Mouse (Mus musculus): Measurements from ENCODE around the gene Hkdc1. TPM values are rescaled to one million over a fixed set of nuclear protein-coding genes. Genes with fewer than 3 reads are reported as not detected.

Gene Hkdc1
- polyA plus RNA-seq, 1 experiment from 2014 or later = 0.51 TPM

GRCm38 (mm10) chr10:62336601-62337578, 85.4 kb downstream of the Hkdc1 start:
- no peak for ATAC-seq
- H3K9ac ChIP-seq (ENCODE audit: low read depth, low read length) = peak overlapping the region; percentile 11; the same call in 1 of the 2 replicates
- H3K27ac ChIP-seq (ENCODE audit: low read length) = no peak overlapping the region
- no peaks in the 10 kb centered on the region for H3K36me3 ChIP-seq (ENCODE audit: control insufficient read depth, insufficient read depth, low read length)
- H3K4me2 ChIP-seq (ENCODE audit: low read length) = 0 out of 2 replicates have a peak overlapping the region, but pooled peaks have one; percentile 5
- WGBS = 26% methylated on average over 12 of the region's 12 CpGs
- H3K27me3 ChIP-seq (ENCODE audit: control insufficient read depth, insufficient read depth, low read depth, low read length) = no peaks in the 10 kb centered on the region
- H3K9me3 ChIP-seq (replicated peaks; ENCODE audit: control insufficient read depth, low read length, poor library complexity, severe bottlenecking) = no peaks in the 10 kb centered on the region
- peaks cover 47% of the 10 kb centered on the region for H3K4me1 ChIP-seq (ENCODE audit: control insufficient read depth, insufficient read depth, low read length)
- no peak overlapping the region for H3K4me3 ChIP-seq (ENCODE audit: low read depth, low read length)

GRCm38 (mm10) chr10:62335423-62335776, 86.9 kb downstream of the Hkdc1 start:
- H3K9ac ChIP-seq (ENCODE audit: low read depth, low read length) = no peak overlapping the region
- no peak overlapping the region for H3K4me3 ChIP-seq (ENCODE audit: low read depth, low read length)
- no peaks in the 10 kb centered on the region for H3K9me3 ChIP-seq (replicated peaks; ENCODE audit: control insufficient read depth, low read length, poor library complexity, severe bottlenecking)
- WGBS = 11% methylated on average over 6 of the region's 6 CpGs
- no peaks in the 10 kb centered on the region for H3K27me3 ChIP-seq (ENCODE audit: control insufficient read depth, insufficient read depth, low read depth, low read length)
- H3K4me2 ChIP-seq (ENCODE audit: low read length) = no peak overlapping the region
- peaks cover 39% of the 10 kb centered on the region for H3K4me1 ChIP-seq (ENCODE audit: control insufficient read depth, insufficient read depth, low read length)
- ATAC-seq = no peak
- no peaks in the 10 kb centered on the region for H3K36me3 ChIP-seq (ENCODE audit: control insufficient read depth, insufficient read depth, low read length)
- no peak overlapping the region for H3K27ac ChIP-seq (ENCODE audit: low read length)

GRCm38 (mm10) chr10:62334686-62335422, 87.4 kb downstream of the Hkdc1 start:
- no peak for ATAC-seq
- Histone ChIP-seq H3K4me3 (ENCODE audit: low read depth, low read length) (no peak overlapping the region), H3K4me1 (ENCODE audit: control insufficient read depth, insufficient read depth, low read length) (peaks cover 39% of the 10 kb centered on the region), H3K27me3 (ENCODE audit: control insufficient read depth, insufficient read depth, low read depth, low read length) (no peaks in the 10 kb centered on the region), H3K36me3 (ENCODE audit: control insufficient read depth, insufficient read depth, low read length) (no peaks in the 10 kb centered on the region), H3K4me2 (ENCODE audit: low read length) (peak overlapping the region; percentile 7; the same call in 1 of the 2 replicates), H3K27ac (ENCODE audit: low read length) (no peak overlapping the region), H3K9ac (ENCODE audit: low read depth, low read length) (no peak overlapping the region), H3K9me3 (replicated peaks; ENCODE audit: control insufficient read depth, low read length, poor library complexity, severe bottlenecking) (no peaks in the 10 kb centered on the region)
- WGBS = 38% methylated on average over 20 of the region's 20 CpGs

GRCm38 (mm10) chr10:62333269-62333668, 89.0 kb downstream of the Hkdc1 start:
- Histone ChIP-seq H3K27ac (ENCODE audit: low read length) (no peak overlapping the region), H3K4me3 (ENCODE audit: low read depth, low read length) (no peak overlapping the region), H3K9ac (ENCODE audit: low read depth, low read length) (no peak overlapping the region), H3K4me1 (ENCODE audit: control insufficient read depth, insufficient read depth, low read length) (peaks cover 32% of the 10 kb centered on the region), H3K36me3 (ENCODE audit: control insufficient read depth, insufficient read depth, low read length) (no peaks in the 10 kb centered on the region), H3K27me3 (ENCODE audit: control insufficient read depth, insufficient read depth, low read depth, low read length) (no peaks in the 10 kb centered on the region), H3K4me2 (ENCODE audit: low read length) (no peak overlapping the region), H3K9me3 (replicated peaks; ENCODE audit: control insufficient read depth, low read length, poor library complexity, severe bottlenecking) (no peaks in the 10 kb centered on the region)
- ATAC-seq = no peak
- WGBS = 69% methylated on average over 14 of the region's 14 CpGs

Other genes starting within 250 kb of the Hkdc1 start
- 19.4 and 23.2 TPM in 2 replicates for gene Tspan15, start 191.2 kb downstream of the Hkdc1 start, polyA plus RNA-seq (2015; fragmentation: Nextera tagmentation; extraction: Ambion mirVana)
- not detected in 2 replicates for gene Tacr2, start 170.1 kb downstream of the Hkdc1 start, polyA plus RNA-seq (2015; fragmentation: Nextera tagmentation; extraction: Ambion mirVana)
- 142 and 155 TPM in 2 replicates for gene Hk1, start 42.6 kb downstream of the Hkdc1 start, polyA plus RNA-seq (2015; fragmentation: Nextera tagmentation; extraction: Ambion mirVana)
- gene 4930507D05Rik, start 27.0 kb upstream of the Hkdc1 start, polyA plus RNA-seq (2015; fragmentation: Nextera tagmentation; extraction: Ambion mirVana) = 1.2 and 1.4 TPM in 2 replicates
- 18.6 and 19.4 TPM in 2 replicates for gene Supv3l1, start 27.2 kb upstream of the Hkdc1 start, polyA plus RNA-seq (2015; fragmentation: Nextera tagmentation; extraction: Ambion mirVana)
- gene Vps26a, start 64.3 kb upstream of the Hkdc1 start, polyA plus RNA-seq (2015; fragmentation: Nextera tagmentation; extraction: Ambion mirVana) = 55.9 and 59.0 TPM in 2 replicates
- gene Srgn, start 105.0 kb upstream of the Hkdc1 start, polyA plus RNA-seq (2015; fragmentation: Nextera tagmentation; extraction: Ambion mirVana) = 9.4 and 9.6 TPM in 2 replicates
- gene Kif1bp, start 156.0 kb upstream of the Hkdc1 start, polyA plus RNA-seq (2015; fragmentation: Nextera tagmentation; extraction: Ambion mirVana) = 72.0 and 72.9 TPM in 2 replicates
- gene Ddx21, start 179.8 kb upstream of the Hkdc1 start, polyA plus RNA-seq (2015; fragmentation: Nextera tagmentation; extraction: Ambion mirVana) = 14.2 and 14.9 TPM in 2 replicates
- 89.4 and 96.8 TPM in 2 replicates for gene Ddx50, start 228.7 kb upstream of the Hkdc1 start, polyA plus RNA-seq (2015; fragmentation: Nextera tagmentation; extraction: Ambion mirVana)

Data from midbrain, embryonic 16.5 days (tissue).